Mouse (Mus musculus): Measurements from ENCODE around the gene Mdc1.
"Not testable (repeated sequence)": the region's sequence is repeated elsewhere in the genome, so short reads cannot be mapped to it uniquely, and the experiment has no call there.

Gene Mdc1

DNA sequence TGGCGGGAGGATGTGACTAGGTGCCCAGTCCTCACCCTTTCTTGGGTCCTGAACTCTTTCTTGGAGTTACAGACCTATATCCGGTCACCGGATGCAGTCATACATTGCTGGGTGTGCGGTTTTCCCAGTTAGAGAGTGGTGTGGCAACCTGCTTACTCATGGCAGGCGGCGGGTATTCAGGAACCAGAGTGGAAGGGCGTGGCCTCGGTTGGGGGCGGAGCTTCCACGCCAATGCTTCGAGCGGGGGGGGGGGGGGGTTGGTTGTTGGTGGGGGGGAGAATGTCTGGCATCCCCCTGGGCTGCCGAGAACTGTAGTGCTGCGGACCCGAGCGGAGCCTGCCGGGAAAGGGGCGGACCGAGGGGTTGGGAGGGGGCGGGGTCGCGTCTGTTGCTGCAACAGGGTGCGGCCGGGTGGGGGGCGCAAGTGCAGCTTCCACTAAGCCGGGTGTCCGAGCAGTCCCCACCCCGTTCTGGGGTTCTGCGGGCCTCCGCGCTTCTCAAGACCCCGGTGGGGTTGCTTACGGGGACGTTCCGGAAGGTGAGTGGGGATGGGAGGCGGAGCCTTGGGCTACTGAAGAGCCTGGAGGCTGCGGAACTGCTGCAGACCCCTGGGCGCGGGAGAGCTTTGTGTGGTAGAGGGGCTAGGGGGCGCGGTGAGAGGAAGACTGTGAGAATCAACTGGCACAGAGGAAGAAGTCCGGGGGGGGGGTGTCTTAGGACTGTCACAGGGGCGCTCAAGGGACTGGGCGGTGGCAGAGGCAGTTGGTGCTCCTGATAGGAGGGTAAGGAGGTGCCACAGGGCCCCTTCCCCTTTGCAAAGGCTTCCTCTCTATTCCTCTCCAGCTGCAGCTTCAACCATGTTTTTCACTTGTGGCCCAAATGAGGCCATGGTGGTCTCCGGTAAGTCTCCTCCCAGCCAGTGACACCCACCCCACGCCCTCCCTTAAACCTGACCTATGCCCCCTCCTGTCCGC, 18.1 kb upstream of the Mdc1 start, which contains the start of gene Flot1:
Gene Flot1 (plus strand): TSS at position 267 of the 974 bp plus-strand sequence.
- DNase-seq (ENCODE audit: low spot score) = peak; percentile 67

DNA sequence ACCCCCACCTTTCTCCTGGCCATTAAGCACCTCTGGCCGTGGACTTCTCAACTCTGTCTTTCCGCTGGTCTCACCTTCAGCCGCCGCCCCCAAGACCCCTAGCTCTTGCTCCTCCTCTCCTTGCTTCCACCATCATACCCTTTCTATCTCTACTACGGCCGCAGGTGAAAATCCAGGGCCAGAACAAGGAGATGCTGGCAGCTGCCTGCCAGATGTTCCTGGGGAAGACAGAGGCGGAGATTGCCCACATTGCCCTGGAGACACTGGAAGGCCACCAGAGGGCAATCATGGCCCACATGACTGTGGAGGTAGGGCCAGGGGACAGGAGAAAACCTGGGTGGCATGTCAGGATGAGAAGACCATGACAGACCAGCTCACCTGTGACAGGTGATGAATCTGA, 16.9 kb upstream of the Mdc1 start:
- DNase-seq (ENCODE audit: low spot score) = no peak

DNA sequence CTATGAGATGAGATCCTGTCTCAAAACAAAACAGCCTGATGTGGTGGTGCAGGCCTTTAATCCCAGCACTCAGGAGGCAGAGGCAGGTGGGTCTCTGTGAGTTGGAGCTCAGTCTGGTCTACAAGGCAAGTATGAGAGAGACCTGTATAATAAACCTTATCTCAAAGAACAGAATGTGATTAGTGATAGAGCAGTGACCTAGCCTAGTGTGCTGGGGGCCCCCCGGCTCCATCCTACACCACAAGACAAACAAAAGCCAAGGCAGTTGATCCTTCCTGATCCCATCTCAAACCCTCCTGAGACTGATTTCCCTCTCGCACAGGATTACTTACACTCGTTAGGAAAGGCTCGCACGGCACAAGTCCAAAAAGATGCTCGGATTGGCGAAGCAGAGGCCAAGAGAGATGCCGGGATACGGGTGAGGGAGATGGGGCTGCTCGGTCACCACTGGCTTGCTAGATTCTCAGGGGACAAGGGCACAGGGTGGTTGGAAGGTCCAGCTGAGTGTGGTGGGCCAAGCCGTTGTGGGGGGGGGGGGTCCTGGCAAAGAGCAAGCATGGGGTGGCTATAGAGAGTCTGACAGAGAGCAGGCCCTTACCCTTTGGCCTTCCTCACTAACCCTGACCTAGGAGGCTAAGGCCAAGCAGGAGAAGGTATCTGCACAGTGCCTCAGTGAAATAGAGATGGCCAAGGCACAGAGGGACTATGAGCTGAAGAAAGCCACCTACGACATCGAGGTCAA, 16.0 kb upstream of the Mdc1 start:
- DNase-seq (ENCODE audit: low spot score) = no peak

DNA sequence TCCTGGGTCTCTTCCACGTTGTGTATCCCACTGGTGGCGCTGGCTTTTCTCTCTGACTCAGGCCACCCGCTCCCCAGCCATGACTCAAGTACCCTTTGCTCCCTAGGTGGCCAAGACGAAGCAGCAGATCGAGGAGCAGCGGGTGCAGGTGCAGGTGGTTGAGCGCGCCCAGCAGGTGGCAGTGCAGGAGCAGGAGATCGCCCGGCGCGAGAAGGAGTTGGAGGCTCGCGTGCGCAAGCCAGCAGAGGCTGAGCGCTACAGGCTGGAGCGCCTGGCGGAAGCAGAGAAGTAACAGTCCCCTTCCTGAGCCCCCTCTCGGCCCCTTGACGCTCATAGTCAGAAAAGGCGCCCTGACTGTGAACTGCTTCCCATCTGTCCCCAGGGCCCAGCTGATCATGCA, 11.6 kb upstream of the Mdc1 start:
- DNase-seq (ENCODE audit: low spot score) = peak; percentile 79

DNA sequence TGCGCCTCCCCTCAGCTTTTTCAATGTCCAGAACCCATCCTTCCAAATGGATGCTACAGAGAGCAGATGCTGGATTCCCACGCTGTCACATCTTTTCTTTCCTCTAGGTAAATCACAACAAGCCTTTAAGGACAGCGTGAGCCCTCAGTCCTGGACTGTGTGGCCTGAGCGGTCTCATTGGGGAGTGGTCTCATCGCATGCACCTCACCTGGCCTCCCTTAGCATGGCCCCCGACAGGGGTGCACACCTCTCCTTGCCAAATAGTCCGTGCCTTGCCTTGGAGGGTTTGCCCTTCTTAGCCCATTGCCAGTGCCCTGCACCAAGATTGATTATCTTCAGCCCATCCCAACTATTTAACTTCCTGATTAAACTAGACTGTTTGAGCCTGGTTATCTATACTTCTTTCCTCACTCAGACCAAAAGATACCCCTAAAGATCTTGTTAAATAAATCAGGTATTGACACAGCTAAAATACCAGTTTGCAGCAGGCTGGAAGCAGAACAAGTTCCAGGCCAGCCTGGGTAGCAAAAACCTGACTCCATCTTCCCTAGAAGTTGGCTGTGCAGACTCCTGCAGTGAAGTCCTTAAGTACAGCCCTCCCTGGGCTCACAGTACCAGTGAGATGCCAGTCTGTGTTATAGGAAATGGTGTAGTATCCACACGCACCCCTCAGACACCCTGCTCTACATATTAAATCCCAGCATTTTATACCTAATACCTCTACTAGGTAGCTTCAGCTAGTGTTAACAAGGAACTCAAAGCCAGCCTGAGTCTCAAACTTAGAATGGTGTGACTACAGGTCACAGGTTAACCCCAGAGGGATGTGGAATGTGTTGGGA, 8.7 kb upstream of the Mdc1 start:
- DNase-seq (ENCODE audit: low spot score) = no peak

DNA sequence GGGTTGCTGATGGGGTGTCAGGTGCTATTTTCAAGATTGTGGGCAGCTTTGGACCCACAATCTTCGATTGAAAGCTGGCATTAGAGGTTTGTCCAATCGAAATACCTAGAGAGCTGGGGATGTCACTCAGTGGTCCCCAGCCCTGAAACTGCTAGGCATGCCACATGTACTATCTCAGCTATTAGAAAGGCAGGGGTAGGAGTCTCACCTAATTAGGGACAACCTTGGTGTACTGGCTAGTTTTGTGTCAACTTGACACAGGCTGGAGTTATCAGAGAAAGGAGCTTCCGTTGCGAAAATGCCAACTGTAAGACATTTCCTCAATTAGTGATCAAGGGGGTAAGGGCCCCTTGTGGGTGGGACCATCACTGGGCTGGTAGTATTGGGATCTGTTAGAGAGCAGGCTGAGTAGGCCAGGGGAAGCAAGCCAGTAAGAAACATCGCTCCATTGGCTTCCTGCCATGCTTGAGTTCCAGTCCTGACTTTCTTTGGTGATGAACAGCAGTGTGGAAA, 8.0 kb upstream of the Mdc1 start:
- DNase-seq (ENCODE audit: low spot score) = no peak

DNA sequence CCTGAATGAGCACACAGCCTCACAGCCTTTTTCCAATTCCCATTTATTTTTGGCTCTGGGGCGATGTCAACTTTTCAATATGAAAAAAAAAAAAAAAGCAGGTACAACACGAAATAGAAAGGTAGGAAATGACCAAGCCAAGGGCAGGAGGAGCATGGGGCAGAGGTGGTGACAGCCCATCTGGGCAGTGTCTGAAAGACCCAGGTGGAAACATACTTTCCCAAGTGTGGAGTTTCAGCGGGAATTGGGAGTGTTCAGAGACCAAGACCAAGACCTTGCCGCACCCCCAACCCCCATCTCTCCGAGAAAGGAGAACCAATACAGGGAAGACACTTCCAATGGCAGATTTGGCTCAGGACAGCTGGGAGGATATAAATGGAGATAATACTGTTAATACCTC, 7.4 kb upstream of the Mdc1 start:
- DNase-seq (ENCODE audit: low spot score) = no peak

DNA sequence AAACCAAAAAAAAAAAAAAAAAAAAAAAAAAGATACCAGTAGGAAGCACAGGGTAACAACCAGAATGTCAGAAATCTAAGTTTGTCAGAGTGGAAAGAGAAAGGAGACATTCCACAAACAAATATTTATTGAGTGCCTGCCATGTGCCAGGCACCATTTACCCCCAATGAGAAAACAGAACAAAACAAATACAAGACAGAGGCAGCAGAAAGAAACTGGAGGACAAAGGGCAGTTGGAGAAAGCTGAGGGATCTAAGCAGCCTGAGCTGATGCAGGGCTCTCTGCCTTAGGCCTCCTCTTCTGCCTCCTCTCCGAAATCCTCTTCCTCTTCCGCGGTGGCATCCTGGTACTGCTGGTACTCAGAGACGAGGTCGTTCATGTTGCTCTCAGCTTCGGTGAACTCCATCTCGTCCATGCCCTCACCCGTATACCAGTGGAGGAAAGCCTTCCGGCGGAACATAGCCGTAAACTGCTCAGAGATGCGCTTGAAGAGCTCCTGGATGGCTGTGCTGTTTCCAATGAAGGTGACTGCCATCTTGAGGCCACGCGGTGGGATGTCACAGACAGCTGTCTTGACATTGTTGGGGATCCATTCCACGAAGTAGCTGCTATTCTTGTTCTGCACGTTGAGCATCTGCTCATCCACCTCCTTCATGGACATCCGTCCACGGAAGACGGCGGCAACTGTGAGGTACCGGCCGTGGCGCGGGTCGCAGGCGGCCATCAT, 6.5 kb upstream of the Mdc1 start:
- no peak for DNase-seq (ENCODE audit: low spot score)

DNA sequence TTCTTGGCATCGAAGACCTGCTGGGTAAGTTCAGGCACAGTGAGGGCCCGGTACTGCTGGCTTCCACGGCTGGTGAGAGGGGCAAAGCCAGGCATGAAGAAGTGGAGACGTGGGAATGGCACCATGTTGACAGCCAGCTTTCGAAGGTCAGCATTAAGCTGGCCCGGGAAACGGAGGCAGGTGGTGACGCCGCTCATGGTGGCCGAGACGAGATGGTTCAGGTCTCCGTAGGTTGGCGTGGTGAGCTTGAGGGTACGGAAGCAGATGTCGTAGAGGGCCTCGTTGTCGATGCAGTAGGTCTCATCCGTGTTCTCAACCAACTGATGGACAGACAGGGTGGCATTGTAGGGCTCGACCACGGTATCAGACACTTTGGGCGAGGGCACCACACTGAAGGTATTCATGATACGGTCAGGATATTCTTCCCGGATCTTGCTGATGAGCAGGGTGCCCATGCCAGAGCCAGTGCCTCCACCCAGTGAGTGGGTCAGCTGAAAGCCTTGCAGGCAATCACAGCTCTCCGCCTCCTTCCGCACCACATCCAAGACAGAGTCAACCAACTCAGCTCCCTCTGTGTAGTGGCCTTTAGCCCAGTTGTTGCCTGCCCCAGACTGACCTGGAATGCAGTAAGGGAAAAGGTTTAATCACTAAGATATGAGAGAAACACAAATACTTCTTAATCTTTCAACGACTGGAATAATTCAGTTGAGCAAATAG, 5.7 kb upstream of the Mdc1 start:
- DNase-seq (ENCODE audit: low spot score) = no peak

DNA sequence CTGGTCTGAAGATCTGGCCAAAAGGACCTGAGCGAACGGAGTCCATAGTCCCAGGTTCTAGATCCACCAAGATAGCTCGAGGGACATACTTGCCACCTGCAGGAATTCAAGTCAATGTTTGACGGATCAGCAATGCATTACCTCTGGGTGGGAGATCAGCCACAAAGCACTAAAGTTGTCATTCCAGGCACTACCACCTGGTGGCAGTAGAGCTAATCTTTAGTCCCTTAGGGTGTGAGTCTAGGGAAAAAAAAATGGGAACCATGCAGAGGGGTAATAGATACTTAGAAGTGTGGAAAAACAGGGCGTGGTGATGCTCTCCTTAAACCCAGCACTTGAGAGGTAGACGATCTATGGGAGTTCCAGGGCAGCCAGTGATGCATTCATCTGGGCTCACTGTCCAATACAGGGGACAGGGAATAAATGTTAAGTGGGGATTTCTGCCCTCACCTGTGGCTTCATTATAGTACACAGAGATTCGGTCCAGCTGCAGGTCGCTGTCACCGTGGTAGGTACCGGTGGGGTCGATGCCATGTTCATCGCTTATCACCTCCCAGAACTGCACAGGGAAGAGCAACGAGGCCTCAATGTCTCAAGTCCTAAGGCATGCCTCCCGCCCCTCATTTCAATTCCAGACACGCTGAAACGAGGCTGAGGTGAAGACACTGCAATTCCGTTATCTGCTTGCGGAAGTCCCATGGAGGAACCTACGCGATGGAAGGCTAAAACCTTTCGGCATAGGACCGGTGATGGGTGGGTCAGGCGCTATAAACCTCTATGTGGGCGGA, 4.9 kb upstream of the Mdc1 start:
- DNase-seq (ENCODE audit: low spot score) = peak; percentile 71

DNA sequence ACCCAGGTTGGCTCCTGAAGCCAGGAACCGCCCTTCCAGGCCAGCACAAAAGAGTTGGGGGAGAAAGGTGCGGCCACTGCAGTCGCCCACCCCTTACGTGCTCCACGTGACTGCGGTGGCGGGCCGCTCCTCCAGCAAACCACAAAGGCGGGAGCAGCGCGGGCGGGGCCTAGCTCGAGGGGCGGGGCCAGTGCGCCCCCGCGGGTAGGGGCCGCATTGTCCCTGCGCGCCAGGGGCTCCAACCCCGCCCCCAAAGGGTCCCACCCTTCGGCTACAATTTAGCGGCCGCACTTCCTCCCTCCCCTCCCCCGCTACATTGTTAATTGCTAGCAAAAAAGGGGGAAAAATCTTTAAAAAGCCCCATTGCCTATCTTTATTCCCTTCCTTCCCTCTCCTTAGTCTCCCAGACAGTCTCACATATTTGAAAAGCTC, 4.3 kb upstream of the Mdc1 start:
- DNase-seq (ENCODE audit: low spot score) = peak; percentile 72

DNA sequence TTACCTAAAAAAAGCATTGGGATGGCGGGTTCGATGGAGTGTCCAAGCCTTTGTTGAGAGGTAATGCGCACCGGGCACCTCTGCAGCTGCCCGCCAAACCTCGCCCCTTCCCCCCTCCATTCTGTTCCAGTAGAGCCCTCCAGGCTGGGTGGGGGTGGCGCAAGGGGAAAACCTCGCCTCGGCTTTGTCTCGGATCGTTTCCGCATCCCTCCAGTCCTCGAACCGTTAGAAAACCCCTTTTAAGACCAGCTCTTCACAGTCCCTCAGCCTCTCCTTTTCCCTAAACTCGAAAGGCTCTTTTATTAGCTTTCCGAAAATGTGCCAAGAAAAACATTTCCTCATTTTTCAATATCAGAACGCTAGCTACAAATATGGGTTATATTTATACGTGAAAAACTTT, 3.8 kb upstream of the Mdc1 start:
- no peak for DNase-seq (ENCODE audit: low spot score)

DNA sequence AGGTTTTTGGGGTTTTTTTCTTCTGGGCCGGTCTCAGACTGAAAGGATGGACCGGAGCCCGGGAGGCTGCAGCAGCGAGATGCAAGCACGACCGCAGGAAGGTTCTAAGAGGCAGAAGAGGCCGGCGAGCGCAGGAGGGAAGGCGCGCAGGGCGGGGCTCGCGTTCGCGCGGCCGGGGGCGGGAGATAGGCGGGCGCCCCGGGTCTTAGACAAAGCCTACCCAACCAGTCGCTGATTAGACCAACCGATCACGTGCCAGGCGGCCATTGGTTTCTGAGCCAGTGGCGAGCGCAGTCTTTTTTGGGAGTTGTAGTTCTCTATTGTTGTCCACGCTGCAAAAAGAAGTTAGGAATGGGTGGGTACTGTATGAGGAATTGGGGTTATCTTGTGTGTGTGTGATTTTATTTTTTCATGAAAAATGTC, 3.2 kb upstream of the Mdc1 start, which contains the start of gene Tubb5:
Gene Tubb5 (minus strand): TSS at position 185 of the 423 bp plus-strand sequence.
- peak; percentile 87 for DNase-seq (ENCODE audit: low spot score)

DNA sequence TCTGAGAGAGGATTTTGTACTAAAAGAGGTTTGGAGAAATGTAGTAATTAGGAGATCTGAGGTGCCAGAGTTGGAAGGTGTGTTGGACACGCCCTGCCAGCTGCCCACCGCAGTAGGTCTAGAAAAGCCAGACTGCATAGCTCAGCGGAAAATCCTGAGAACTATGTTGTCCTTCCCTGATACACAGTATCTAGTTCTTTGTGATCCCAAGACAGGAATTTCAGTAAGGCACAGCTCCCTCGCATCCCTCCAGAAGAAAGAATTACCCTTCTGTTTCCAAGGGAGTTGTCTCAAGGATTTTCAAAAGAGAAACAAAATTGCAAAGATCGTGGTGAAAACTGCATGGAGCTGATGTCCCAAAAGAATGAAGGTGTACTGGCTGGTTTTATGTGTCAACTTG, 2.7 kb upstream of the Mdc1 start:
- no peak for DNase-seq (ENCODE audit: low spot score)

DNA sequence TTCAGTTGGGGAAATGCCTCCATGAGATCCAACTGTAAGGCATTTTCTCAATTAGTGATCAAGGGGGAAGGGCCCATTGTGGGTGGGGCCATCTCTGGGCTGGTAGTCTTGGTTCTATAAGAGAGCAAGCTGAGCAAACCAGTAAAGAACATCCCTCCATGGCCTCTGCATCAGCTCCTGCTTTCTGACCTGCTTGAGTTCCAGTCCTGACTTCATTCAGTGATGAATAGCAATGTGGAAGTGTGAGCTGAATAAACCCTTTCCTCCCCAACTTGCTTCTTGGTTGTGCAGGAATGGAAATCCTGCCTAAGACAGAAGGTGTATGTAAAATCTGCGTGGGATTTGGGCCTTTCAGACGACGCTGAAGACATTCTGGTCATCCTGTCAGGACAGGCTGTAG, 2.3 kb upstream of the Mdc1 start:
- not testable (repeated sequence) for DNase-seq (ENCODE audit: low spot score)

DNA sequence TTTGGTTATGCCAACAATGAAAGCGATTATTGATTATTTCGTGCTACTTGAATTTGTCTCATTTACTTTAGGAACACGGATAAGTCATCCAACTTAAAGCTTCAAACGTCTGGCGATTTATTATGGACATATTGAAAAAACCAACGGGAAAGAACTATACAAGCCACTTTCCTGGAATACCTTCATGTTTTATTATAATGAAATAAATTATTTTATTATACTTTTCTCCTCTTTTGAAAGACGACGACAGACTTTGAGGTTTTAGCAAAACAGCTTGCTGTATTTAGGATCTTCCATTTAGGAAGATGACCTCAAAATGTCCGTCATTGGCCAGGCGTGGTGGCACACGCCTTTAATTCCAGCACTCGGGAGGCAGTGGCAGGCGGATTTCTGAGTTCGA, 754 bp upstream of the Mdc1 start:
- DNase-seq (ENCODE audit: low spot score) = no peak

DNA sequence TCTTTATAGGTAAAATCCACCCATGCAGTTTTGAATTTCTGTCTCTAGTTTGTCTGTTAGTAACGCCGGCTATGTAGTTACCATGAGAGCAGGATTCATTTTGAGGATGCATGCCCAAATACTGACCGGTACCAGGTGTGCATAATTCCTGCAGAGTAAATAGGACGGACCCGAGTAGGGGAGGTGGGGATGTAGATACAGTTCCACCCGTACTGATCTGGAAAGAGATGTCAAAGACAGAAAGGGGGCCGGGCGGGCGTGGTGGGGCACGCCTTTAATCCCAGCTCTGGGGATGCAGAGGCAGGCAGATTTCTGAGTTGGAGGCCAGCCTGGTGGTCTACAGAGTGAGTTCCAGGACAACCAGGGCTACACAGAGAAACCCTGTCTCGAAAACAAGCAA, 691 bp downstream of the Mdc1 start:
- DNase-seq (ENCODE audit: low spot score) = no peak

DNA sequence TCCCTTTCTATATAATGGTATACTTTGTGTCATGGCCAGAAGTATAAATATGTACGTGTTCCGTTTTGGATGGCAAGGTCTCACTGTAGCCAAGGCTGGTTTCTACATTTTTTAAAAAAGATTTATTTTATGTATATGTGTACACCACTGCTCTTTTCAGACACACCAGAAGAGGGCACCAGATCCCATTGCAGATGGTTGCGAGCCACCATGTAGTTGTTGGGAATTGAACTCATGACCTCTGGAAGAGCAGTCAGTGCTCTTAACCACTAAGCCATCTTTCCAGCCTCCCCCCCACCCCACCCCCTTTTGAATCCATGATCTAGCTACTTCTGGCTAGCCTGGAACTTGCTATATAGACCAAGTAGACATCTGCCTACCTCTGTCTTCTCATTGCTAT, 2.2 kb downstream of the Mdc1 start:
- DNase-seq (ENCODE audit: low spot score) = no peak

DNA sequence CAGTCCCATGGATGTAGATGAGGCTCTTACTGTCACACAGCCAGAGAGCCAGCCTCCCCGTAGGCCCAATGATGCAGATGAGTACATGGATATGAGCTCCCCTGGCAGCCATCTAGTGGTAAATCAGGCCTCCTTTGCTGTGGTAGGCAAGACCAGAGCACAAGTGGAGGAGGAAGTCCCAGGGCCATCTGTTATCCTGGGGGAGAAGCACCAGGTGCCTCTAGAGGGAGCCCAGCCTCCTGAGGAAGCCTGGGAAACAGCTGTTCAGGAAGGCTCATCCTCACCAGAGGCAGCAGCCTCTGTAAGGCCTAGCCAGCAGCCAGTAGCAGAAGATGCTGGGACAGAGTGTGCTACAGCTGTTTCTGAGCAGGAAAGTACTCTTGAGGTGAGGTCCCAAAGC, 6.8 kb downstream of the Mdc1 start:
- no peak for DNase-seq (ENCODE audit: low spot score)

DNA sequence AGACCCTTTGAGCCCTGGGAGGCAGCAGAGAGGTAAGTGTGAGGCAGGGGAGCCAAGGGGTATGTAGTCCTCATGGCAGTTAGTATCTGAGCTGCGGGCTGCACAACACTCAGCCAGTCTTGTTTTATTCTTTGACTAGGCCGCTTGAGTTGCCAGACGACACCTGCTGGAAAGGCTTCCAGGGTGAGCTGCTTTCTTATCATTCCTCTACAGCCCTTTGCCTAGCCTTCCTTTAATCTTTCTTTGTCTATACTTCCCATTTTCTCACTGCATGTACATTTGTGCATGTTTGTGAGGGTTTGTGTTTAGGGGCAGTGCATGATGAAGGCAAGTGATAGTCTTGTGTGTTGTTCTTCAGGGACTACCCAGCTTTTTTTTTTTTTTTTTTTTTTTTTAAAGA, 9.7 kb downstream of the Mdc1 start:
- no peak for DNase-seq (ENCODE audit: low spot score)

Data from spleen, adult 12 weeks (tissue).